Mouse (Mus musculus): ENCODE results near the gene Magi1. TPM values are rescaled to one million over a fixed set of nuclear protein-coding genes. Genes with fewer than 3 reads are reported as not detected.
A peak's percentile ranks its signal among the peaks of the same experiment; 100 is the strongest.

Gene Magi1
- polyA plus RNA-seq, 1 experiment from 2014 or later = 10.1 TPM

GRCm38 (mm10) chr6:93961782-93962181 lies 321.9 kb downstream of the Magi1 start:
- 69% methylated on average over 1 of the region's 1 CpGs for WGBS

GRCm38 (mm10) chr6:93957172-93957571 lies 326.5 kb downstream of the Magi1 start:
- Histone ChIP-seq H3K9ac (no peak overlapping the region), H3K27me3 (replicated peaks) (no peaks in the 10 kb centered on the region), H3K27ac (no peak overlapping the region), H3K4me3 (replicated peaks) (no peak overlapping the region), H3K36me3 (no peaks in the 10 kb centered on the region), H3K9me3 (no peaks in the 10 kb centered on the region), H3K4me1 (replicated peaks) (0 out of 2 replicates have a peak, but pooled peaks cover 3% of the 10 kb centered on the region), H3K4me2 (replicated peaks) (no peak overlapping the region)
- 58% methylated on average over 2 of the region's 2 CpGs for WGBS
- no peak for ATAC-seq

More at GRCm38 (mm10) chr6:93961782-93962181, 321.9 kb downstream of the Magi1 start:
- Histone ChIP-seq H3K4me1 (replicated peaks) (no peaks in the 10 kb centered on the region), H3K9me3 (no peaks in the 10 kb centered on the region), H3K4me2 (replicated peaks) (no peak overlapping the region), H3K4me3 (replicated peaks) (no peak overlapping the region), H3K27ac (no peak overlapping the region), H3K36me3 (no peaks in the 10 kb centered on the region), H3K9ac (no peak overlapping the region), H3K27me3 (replicated peaks) (no peaks in the 10 kb centered on the region)
- no peak for ATAC-seq

- Histone ChIP-seq H3K27ac (no peak overlapping the region), H3K4me1 (replicated peaks) (0 out of 2 replicates have a peak, but pooled peaks cover 4% of the 10 kb centered on the region), H3K9ac (no peak overlapping the region), H3K27me3 (replicated peaks) (no peaks in the 10 kb centered on the region), H3K4me3 (replicated peaks) (no peak overlapping the region), H3K4me2 (replicated peaks) (no peak overlapping the region), H3K36me3 (no peaks in the 10 kb centered on the region), H3K9me3 (no peaks in the 10 kb centered on the region)
- 80% methylated on average over 2 of the region's 2 CpGs for WGBS
- no peak for ATAC-seq
Measured at GRCm38 (mm10) chr6:93946612-93947011, 337.1 kb downstream of the Magi1 start.

- Histone ChIP-seq H3K36me3 (no peaks in the 10 kb centered on the region), H3K4me2 (replicated peaks) (no peak overlapping the region), H3K27ac (0 out of 2 replicates have a peak overlapping the region, but pooled peaks have one; percentile 9), H3K4me3 (replicated peaks) (no peak overlapping the region), H3K9ac (no peak overlapping the region), H3K9me3 (no peaks in the 10 kb centered on the region), H3K4me1 (replicated peaks) (peaks cover 4% of the 10 kb centered on the region; the same call in 1 of the 2 replicates), H3K27me3 (replicated peaks) (no peaks in the 10 kb centered on the region)
- ATAC-seq = no peak; the same call in 1 of the 2 replicates
- 72% methylated on average over 6 of the region's 6 CpGs for WGBS
Measured at GRCm38 (mm10) chr6:93936359-93936758, 347.4 kb downstream of the Magi1 start.

- Histone ChIP-seq H3K27ac (0 out of 2 replicates have a peak overlapping the region, but pooled peaks have one; percentile 9), H3K27me3 (replicated peaks) (no peaks in the 10 kb centered on the region), H3K9me3 (no peaks in the 10 kb centered on the region), H3K36me3 (no peaks in the 10 kb centered on the region), H3K4me1 (replicated peaks) (peaks cover 4% of the 10 kb centered on the region; the same call in 1 of the 2 replicates), H3K4me2 (replicated peaks) (no peak overlapping the region), H3K9ac (no peak overlapping the region), H3K4me3 (replicated peaks) (no peak overlapping the region)
- peak; percentile 45 for ATAC-seq
- 65% methylated on average over 4 of the region's 4 CpGs for WGBS
Measured at GRCm38 (mm10) chr6:93935793-93936192, 347.9 kb downstream of the Magi1 start.

- Histone ChIP-seq H3K4me3 (replicated peaks) (no peak overlapping the region), H3K9ac (no peak overlapping the region), H3K27ac (no peak overlapping the region), H3K4me1 (replicated peaks) (peaks cover 4% of the 10 kb centered on the region; the same call in 1 of the 2 replicates), H3K9me3 (no peaks in the 10 kb centered on the region), H3K4me2 (replicated peaks) (no peak overlapping the region), H3K36me3 (no peaks in the 10 kb centered on the region), H3K27me3 (replicated peaks) (no peaks in the 10 kb centered on the region)
- WGBS = 74% methylated on average over 2 of the region's 2 CpGs
- peak; percentile 89 for ATAC-seq
Measured at GRCm38 (mm10) chr6:93934700-93935099, 349.0 kb downstream of the Magi1 start.

GRCm38 (mm10) chr6:93924568-93924967 lies 359.1 kb downstream of the Magi1 start:
- Histone ChIP-seq H3K4me1 (replicated peaks) (0 out of 2 replicates have a peak, but pooled peaks cover 2% of the 10 kb centered on the region), H3K27ac (no peak overlapping the region), H3K9me3 (no peaks in the 10 kb centered on the region), H3K4me3 (replicated peaks) (no peak overlapping the region), H3K27me3 (replicated peaks) (no peaks in the 10 kb centered on the region), H3K9ac (no peak overlapping the region), H3K4me2 (replicated peaks) (no peak overlapping the region), H3K36me3 (no peaks in the 10 kb centered on the region)
- ATAC-seq = no peak
- 91% methylated on average over 2 of the region's 2 CpGs for WGBS

GRCm38 (mm10) chr6:93923972-93924371 lies 359.7 kb downstream of the Magi1 start:
- H3K27ac ChIP-seq = no peak overlapping the region
- 0 out of 2 replicates have a peak, but pooled peaks cover 2% of the 10 kb centered on the region for H3K4me1 ChIP-seq (replicated peaks)
- no peak for ATAC-seq
- WGBS = 76% methylated on average over 3 of the region's 3 CpGs
- no peak overlapping the region for H3K4me3 ChIP-seq (replicated peaks)
- H3K9me3 ChIP-seq = no peaks in the 10 kb centered on the region
- H3K4me2 ChIP-seq (replicated peaks) = no peak overlapping the region
- H3K36me3 ChIP-seq = no peaks in the 10 kb centered on the region
- no peak overlapping the region for H3K9ac ChIP-seq
- H3K27me3 ChIP-seq (replicated peaks) = no peaks in the 10 kb centered on the region

GRCm38 (mm10) chr6:93923351-93923750 lies 360.4 kb downstream of the Magi1 start:
- Histone ChIP-seq H3K27ac (no peak overlapping the region), H3K27me3 (replicated peaks) (no peaks in the 10 kb centered on the region), H3K4me1 (replicated peaks) (0 out of 2 replicates have a peak, but pooled peaks cover 2% of the 10 kb centered on the region), H3K9me3 (no peaks in the 10 kb centered on the region), H3K9ac (no peak overlapping the region), H3K4me2 (replicated peaks) (no peak overlapping the region), H3K36me3 (no peaks in the 10 kb centered on the region), H3K4me3 (replicated peaks) (no peak overlapping the region)
- ATAC-seq = no peak
- WGBS = 82% methylated on average over 5 of the region's 5 CpGs

GRCm38 (mm10) chr6:93922931-93923330 lies 360.8 kb downstream of the Magi1 start:
- no peak overlapping the region for H3K4me3 ChIP-seq (replicated peaks)
- WGBS = 73% methylated on average over 7 of the region's 7 CpGs
- H3K9ac ChIP-seq = no peak overlapping the region
- H3K27me3 ChIP-seq (replicated peaks) = no peaks in the 10 kb centered on the region
- no peaks in the 10 kb centered on the region for H3K9me3 ChIP-seq
- ATAC-seq = no peak
- H3K27ac ChIP-seq = no peak overlapping the region
- H3K4me1 ChIP-seq (replicated peaks) = 0 out of 2 replicates have a peak, but pooled peaks cover 2% of the 10 kb centered on the region
- no peaks in the 10 kb centered on the region for H3K36me3 ChIP-seq
- H3K4me2 ChIP-seq (replicated peaks) = no peak overlapping the region

- peak overlapping the region; percentile 49; the same call in 1 of the 2 replicates for H3K27ac ChIP-seq
- H3K4me1 ChIP-seq (replicated peaks) = peaks cover 17% of the 10 kb centered on the region
- H3K4me2 ChIP-seq (replicated peaks) = peak overlapping the region; percentile 53
- peak overlapping the region; percentile 11; the same call in 1 of the 2 replicates for H3K9ac ChIP-seq
- peak; percentile 23; the same call in 1 of the 2 replicates for ATAC-seq
- WGBS = 15% methylated on average over 22 of the region's 22 CpGs
- no peaks in the 10 kb centered on the region for H3K9me3 ChIP-seq
- no peaks in the 10 kb centered on the region for H3K27me3 ChIP-seq (replicated peaks)
- no peaks in the 10 kb centered on the region for H3K36me3 ChIP-seq
- peak overlapping the region; percentile 19 for H3K4me3 ChIP-seq (replicated peaks)
Measured at GRCm38 (mm10) chr6:93913226-93913861, 370.4 kb downstream of the Magi1 start.

GRCm38 (mm10) chr6:93912582-93913225 lies 371.0 kb downstream of the Magi1 start:
- peak; percentile 87 for ATAC-seq
- Histone ChIP-seq H3K9me3 (no peaks in the 10 kb centered on the region), H3K9ac (peak overlapping the region; percentile 11; the same call in 1 of the 2 replicates), H3K27ac (peak overlapping the region; percentile 51), H3K27me3 (replicated peaks) (no peaks in the 10 kb centered on the region), H3K4me3 (replicated peaks) (peak overlapping the region; percentile 19), H3K4me1 (replicated peaks) (peaks cover 17% of the 10 kb centered on the region), H3K4me2 (replicated peaks) (peak overlapping the region; percentile 53), H3K36me3 (no peaks in the 10 kb centered on the region)
- WGBS = 5% methylated on average over 20 of the region's 20 CpGs

Data from intestine, embryonic 15.5 days (tissue).